Mouse (Mus musculus) lung, postnatal 14 days (tissue): ENCODE measurements around the gene Toe1.
"Not testable (repeated sequence)": the region's sequence is repeated elsewhere in the genome, so short reads cannot be mapped to it uniquely, and the experiment has no call there.

ENCODE experiments used
- DNase-seq: peaks from one replicate; pipeline ENCODE4 v3.0.0; 2021

The Toe1 gene

GRCm38 (mm10) chr4:116807197-116808129 lies at the start of gene Toe1, which contains the start of gene Mutyh:
Gene Toe1, minus strand, starts transcription at chr4:116807640.
Gene Mutyh, plus strand, starts transcription at chr4:116807723.
- DNase-seq = peak; percentile 95

- no peak for DNase-seq
Measured at GRCm38 (mm10) chr4:116857203-116857602, 49.8 kb upstream of the Toe1 start.

GRCm38 (mm10) chr4:116854286-116854685 lies 46.8 kb upstream of the Toe1 start:
- no peak for DNase-seq

- DNase-seq = no peak
Measured at GRCm38 (mm10) chr4:116849901-116850300, 42.5 kb upstream of the Toe1 start.

- no peak for DNase-seq
Measured at GRCm38 (mm10) chr4:116844324-116844723, 36.9 kb upstream of the Toe1 start.

GRCm38 (mm10) chr4:116840841-116841240 lies 33.4 kb upstream of the Toe1 start:
- DNase-seq = no peak

GRCm38 (mm10) chr4:116840096-116840495 lies 32.7 kb upstream of the Toe1 start:
- DNase-seq = not testable (repeated sequence)

GRCm38 (mm10) chr4:116838999-116839398 lies 31.6 kb upstream of the Toe1 start:
- DNase-seq = no peak

- no peak for DNase-seq
Measured at GRCm38 (mm10) chr4:116830070-116830368, 22.6 kb upstream of the Toe1 start.

- peak; percentile 32 for DNase-seq
Measured at GRCm38 (mm10) chr4:116829364-116830069, 22.1 kb upstream of the Toe1 start.

- DNase-seq = peak; percentile 23
Measured at GRCm38 (mm10) chr4:116827819-116828218, 20.4 kb upstream of the Toe1 start.

GRCm38 (mm10) chr4:116824541-116825004 lies 17.1 kb upstream of the Toe1 start:
- peak; percentile 70 for DNase-seq

- DNase-seq = no peak
Measured at GRCm38 (mm10) chr4:116821694-116822016, 14.2 kb upstream of the Toe1 start, which contains the start of gene Hpdl. Gene Hpdl, minus strand, starts transcription at chr4:116821707.

GRCm38 (mm10) chr4:116820902-116821693 lies 13.7 kb upstream of the Toe1 start:
- peak; percentile 67 for DNase-seq

- DNase-seq = no peak
Measured at GRCm38 (mm10) chr4:116819968-116820901, 12.8 kb upstream of the Toe1 start.

GRCm38 (mm10) chr4:116817486-116817885 lies 10.0 kb upstream of the Toe1 start:
- DNase-seq = no peak

- DNase-seq = no peak
Measured at GRCm38 (mm10) chr4:116815276-116815675, 7.8 kb upstream of the Toe1 start.

- no peak for DNase-seq
Measured at GRCm38 (mm10) chr4:116811012-116811411, 3.6 kb upstream of the Toe1 start.

- DNase-seq = peak; percentile 10
Measured at GRCm38 (mm10) chr4:116799901-116800300, 7.5 kb downstream of the Toe1 start.

- no peak for DNase-seq
Measured at GRCm38 (mm10) chr4:116796442-116797110, 10.9 kb downstream of the Toe1 start.

- no peak for DNase-seq
Measured at GRCm38 (mm10) chr4:116794273-116794672, 13.2 kb downstream of the Toe1 start.
